Mouse (Mus musculus) thymus, adult 2 months (tissue): ENCODE results near the gene Rims3. TPM values are rescaled to one million over a fixed set of nuclear protein-coding genes. Genes with fewer than 3 reads are reported as not detected.

Experiments
- DNase-seq: peaks from one replicate; pipeline ENCODE4 v3.0.0; 2021
- H3K27ac ChIP-seq: fragments of 200-500 bp; 2 replicates; pipeline ENCODE4 v1.5.1; 2012; ENCODE audit warnings: low read length, control low read depth; ENCODE audit not compliant: control insufficient read depth, insufficient read depth
- H3K27me3 ChIP-seq: fragments of 200-500 bp; 2 replicates; pipeline ENCODE4 v1.6.1; 2012; ENCODE audit warnings: mild to moderate bottlenecking, low read length, moderate library complexity, mixed read lengths; ENCODE audit not compliant: control insufficient read depth, insufficient read depth
- H3K36me3 ChIP-seq: fragments of 200-500 bp; 2 replicates; pipeline ENCODE4 v1.6.1; 2012; ENCODE audit warnings: mild to moderate bottlenecking, low read length, moderate library complexity; ENCODE audit not compliant: control insufficient read depth, insufficient read depth
- H3K4me1 ChIP-seq: fragments of 200-500 bp; replicated peaks from 2 replicates; pipeline ENCODE4 v1.6.1; 2012; ENCODE audit warnings: low read length; ENCODE audit not compliant: control insufficient read depth, insufficient read depth
- H3K4me3 ChIP-seq: fragments of 200-500 bp; 2 replicates; pipeline ENCODE4 v1.5.1; 2012; ENCODE audit warnings: mild to moderate bottlenecking, low read length, control low read depth, moderate library complexity; ENCODE audit not compliant: control insufficient read depth, insufficient read depth
- CTCF ChIP-seq: fragments of 200-500 bp; IDR thresholded peaks from 2 replicates; pipeline ENCODE4 v1.5.1; 2012; ENCODE audit warnings: mild to moderate bottlenecking, control low read depth, low read length, moderate library complexity, borderline replicate concordance; ENCODE audit not compliant: control insufficient read depth, poor library complexity, insufficient read depth; ENCODE audit errors: extremely low read depth
- POLR2A ChIP-seq: fragments of 200-500 bp; IDR thresholded peaks from 2 replicates; pipeline ENCODE4 v1.6.1; 2012; ENCODE audit warnings: mild to moderate bottlenecking, low read length, control low read depth, moderate library complexity; ENCODE audit not compliant: control insufficient read depth, poor library complexity, insufficient read depth; ENCODE audit errors: extremely low read depth
- WGBS: fragments of 180-500 bp; shearing (Covaris S2); methylation state at CpG from one replicate; pipeline ENCODE4 v1.1.7; 2018; 5-methylcytosine and 5-hydroxymethylcytosine counted together
- polyA plus RNA-seq: library from polyadenylated mRNA; depleted of rRNA; stranded (reverse); fragments of >200 nt; gene quantifications from 2 replicates; pipeline ENCODE4 v1.2.3, GENCODE M21; 2012

Rims3 gene
- polyA plus RNA-seq, 1 experiment, result 3.7 TPM

DNA sequence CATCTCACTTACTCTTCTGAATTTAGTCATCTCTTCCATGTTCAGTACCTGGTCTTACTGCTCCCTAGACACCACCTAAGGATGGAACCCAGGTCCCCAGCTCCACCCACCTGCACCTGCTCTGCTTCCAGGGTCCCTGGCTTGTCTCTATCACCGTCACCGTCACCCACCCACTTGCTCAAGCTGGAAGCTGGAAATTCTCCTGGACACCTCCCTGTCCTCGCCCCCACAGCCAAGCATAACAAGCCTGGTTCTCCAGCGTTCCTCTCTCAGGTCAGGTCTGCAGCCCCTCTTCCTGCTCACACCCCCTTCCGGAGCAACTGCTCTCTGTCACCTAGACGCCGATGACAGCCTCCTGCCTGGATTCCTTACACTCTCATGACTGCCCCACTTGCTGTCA is 5.2 kb downstream of the Rims3 start:
- TF ChIP-seq CTCF (no peak), POLR2A (no peak)
- Histone ChIP-seq H3K27me3 (no peaks in the 10 kb centered on the region), H3K4me3 (no peak overlapping the region), H3K4me1 (no peaks in the 10 kb centered on the region), H3K36me3 (no peaks in the 10 kb centered on the region), H3K27ac (no peak overlapping the region)
- 79% methylated on average over 7 of the region's 7 CpGs for WGBS
- DNase-seq, result no peak

DNA sequence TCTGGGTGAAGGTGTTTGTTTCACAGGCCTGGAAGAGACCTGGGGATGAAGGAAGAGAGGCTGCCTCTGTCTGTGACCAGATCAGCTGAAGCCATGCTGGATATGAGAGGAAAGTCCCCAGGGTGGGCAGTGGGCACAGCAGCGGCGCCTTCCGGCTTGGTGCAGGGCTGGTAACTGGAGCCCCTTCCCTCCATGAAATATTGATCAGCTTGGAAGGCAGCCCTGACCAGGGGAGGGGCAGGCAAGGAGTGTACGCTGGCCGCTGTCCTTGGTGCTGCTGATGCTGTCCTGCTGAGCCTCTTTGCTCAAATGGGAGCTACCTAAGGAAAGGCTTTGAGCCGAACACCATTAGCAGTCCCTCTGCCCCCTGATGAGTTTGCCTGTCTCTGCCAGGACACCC is 11.6 kb downstream of the Rims3 start:
- no peak for DNase-seq
- no peaks in the 10 kb centered on the region for H3K36me3 ChIP-seq
- no peak for TF ChIP-seq CTCF
- no peaks in the 10 kb centered on the region for H3K27me3 ChIP-seq
- 27% methylated on average over 6 of the region's 6 CpGs for WGBS
- H3K4me3 ChIP-seq, result no peak overlapping the region
- no peaks in the 10 kb centered on the region for H3K4me1 ChIP-seq
- H3K27ac ChIP-seq, result no peak overlapping the region

DNA sequence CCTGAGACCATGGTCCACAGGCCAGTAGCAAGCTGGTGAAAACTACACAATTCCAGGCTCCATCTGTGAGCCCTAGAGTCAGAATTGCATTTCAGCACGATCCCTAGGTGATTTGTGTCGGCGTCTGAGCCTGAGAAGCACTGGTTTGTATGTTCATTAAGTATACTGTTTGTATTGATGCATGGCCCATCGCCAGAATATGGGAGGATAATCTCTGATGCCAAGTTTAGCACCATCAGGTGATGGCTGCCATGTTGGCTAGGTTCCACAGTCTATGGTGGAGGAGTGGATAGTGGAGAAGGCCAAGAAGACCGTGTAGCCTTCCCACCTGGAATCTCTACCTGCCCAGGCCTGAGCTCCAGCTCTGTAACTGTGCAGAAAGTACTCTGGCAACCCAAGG is 13.6 kb downstream of the Rims3 start:
- Histone ChIP-seq H3K4me1 (no peaks in the 10 kb centered on the region), H3K36me3 (no peaks in the 10 kb centered on the region), H3K27ac (no peak overlapping the region), H3K27me3 (no peaks in the 10 kb centered on the region), H3K4me3 (no peak overlapping the region)
- DNase-seq, result no peak
- 83% methylated on average over 5 of the region's 5 CpGs for WGBS
- TF ChIP-seq POLR2A, result no peak

DNA sequence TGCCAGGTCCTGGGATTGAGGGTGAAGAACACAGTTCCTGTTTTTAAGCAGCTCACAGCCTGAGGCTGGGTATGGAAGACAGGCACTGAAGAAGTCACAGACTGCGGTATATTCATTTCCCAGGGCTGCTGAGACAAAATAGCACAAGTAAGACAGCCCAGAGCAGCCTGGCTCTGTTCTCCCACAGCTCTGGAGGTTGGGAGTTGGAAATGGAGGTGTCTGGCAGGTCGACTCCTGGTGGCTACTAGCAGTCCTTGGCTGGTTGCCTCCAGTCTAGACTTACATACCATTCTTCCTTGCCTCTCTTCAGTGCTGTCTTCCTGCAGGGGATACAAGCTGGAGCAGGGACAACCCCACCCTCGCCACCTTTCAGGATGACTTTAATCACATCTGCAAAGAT is 14.4 kb downstream of the Rims3 start:
- no peaks in the 10 kb centered on the region for H3K4me1 ChIP-seq
- H3K27me3 ChIP-seq, result no peaks in the 10 kb centered on the region
- WGBS, result 86% methylated on average over 3 of the region's 3 CpGs
- no peaks in the 10 kb centered on the region for H3K36me3 ChIP-seq
- no peak for DNase-seq
- no peak for TF ChIP-seq CTCF
- TF ChIP-seq POLR2A, result no peak
- H3K27ac ChIP-seq, result no peak overlapping the region
- H3K4me3 ChIP-seq, result no peak overlapping the region

DNA sequence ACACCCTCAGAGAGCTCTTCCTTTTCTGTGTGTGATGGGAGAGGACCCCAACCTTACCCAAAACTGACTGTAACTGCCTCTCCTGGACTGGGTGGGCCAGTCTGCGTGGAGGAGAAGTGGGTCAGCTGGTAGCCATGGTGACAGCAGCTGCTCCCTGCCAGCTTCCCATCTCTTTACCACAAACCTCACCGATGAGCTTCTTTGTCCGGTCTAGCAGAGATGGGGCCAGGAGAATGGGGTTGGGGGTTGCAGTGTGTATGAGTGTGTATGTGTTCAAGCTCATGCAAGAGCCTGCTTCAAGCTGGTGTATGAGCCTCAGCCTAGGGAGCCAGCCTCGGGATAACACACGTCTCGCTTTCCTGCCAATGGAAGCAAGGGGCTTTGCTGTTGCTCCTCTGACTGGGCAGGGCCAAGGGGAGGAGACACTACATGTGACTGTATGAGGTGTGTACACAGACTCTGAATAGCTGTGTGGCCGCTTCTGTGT is 15.7 kb downstream of the Rims3 start:
- no peaks in the 10 kb centered on the region for H3K27me3 ChIP-seq
- H3K36me3 ChIP-seq, result no peaks in the 10 kb centered on the region
- no peak for DNase-seq
- TF ChIP-seq POLR2A (no peak), CTCF (no peak)
- H3K4me1 ChIP-seq, result no peaks in the 10 kb centered on the region
- no peak overlapping the region for H3K27ac ChIP-seq
- H3K4me3 ChIP-seq, result no peak overlapping the region
- 38% methylated on average over 7 of the region's 7 CpGs for WGBS

DNA sequence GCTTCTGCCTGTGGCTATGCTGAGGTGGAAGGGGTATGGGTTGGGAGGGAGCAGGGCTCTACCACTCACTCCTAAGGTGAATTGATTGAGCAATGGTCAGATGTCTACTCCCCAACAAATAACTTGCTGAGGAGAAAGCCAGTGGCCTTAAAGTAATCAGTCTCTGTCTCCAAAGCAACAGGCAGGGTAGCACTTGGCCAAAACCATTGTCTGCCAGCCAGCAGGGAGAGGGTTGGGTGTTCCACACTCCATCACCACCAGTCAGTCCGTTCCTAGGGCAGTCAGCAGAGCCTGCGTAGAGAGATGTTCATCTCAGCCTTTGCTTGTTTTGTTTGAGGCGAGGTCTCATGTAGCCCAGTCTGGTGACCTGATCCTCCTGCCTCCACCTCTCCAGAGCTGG is 21.3 kb downstream of the Rims3 start:
- Histone ChIP-seq H3K36me3 (no peaks in the 10 kb centered on the region), H3K4me1 (peaks cover 6% of the 10 kb centered on the region), H3K27ac (no peak overlapping the region), H3K4me3 (no peak overlapping the region), H3K27me3 (no peaks in the 10 kb centered on the region)
- TF ChIP-seq CTCF (no peak), POLR2A (no peak)
- DNase-seq, result no peak
- 92% methylated on average over 3 of the region's 3 CpGs for WGBS

DNA sequence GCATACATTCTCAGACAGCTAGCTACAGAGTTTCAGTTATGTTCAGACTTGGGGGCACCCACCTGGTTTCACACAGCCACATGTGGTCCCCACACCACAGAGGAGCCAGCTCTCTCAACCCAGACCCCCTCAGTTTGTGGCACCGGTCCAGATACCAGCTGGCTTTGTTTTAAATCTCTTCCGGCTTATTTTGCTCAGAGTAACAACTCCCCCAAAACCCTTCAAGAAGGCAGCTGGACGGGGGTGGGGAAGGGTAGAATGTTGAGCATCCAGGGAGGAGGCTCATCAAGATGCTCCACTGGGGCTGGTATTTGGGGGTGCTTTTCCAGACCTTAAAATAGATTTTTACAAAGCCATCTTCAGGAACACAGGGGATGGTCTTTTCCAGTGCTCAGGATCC is 24.1 kb downstream of the Rims3 start:
- Histone ChIP-seq H3K27me3 (no peaks in the 10 kb centered on the region), H3K27ac (no peak overlapping the region), H3K36me3 (no peaks in the 10 kb centered on the region), H3K4me3 (no peak overlapping the region), H3K4me1 (peaks cover 15% of the 10 kb centered on the region)
- no peak for DNase-seq
- WGBS, result 45% methylated on average over 3 of the region's 3 CpGs
- TF ChIP-seq POLR2A (no peak), CTCF (no peak)
